Mouse (Mus musculus) inflammation-experienced regulatory T-cells, adult 16 weeks (primary cell): ENCODE measurements around the gene Tbc1d14. TPM values are rescaled to one million over a fixed set of nuclear protein-coding genes. Genes with fewer than 3 reads are reported as not detected.

ENCODE experiments used
- polyA plus RNA-seq: library from polyadenylated mRNA; unstranded; fragments of 100-300 nt; shearing (Covaris generic); gene quantifications from one replicate; pipeline ENCODE4 v1.2.1, GENCODE M21; 2017

Gene Tbc1d14
- 134 TPM for polyA plus RNA-seq

GRCm38 (mm10) chr5:36593176-36593575 lies at the start of gene Tbc1d14:
TSS of gene Tbc1d14 (minus strand) at chr5:36593276.

GRCm38 (mm10) chr5:36484171-36484990 lies 108.7 kb downstream of the Tbc1d14 start, which contains the start of the genes Tada2b and Ccdc96:
TSS of gene Tada2b (minus strand) at chr5:36484285.
TSS of gene Ccdc96 (plus strand) at chr5:36484588.

GRCm38 (mm10) chr5:36464709-36465661 lies 128.1 kb downstream of the Tbc1d14 start, which contains the start of gene Grpel1:
TSS of gene Grpel1 (plus strand) at chr5:36464998.

Other genes with a start within 250 kb of the Tbc1d14 start
- 5.0 TPM for gene Sorcs2, start 195.1 kb downstream of the Tbc1d14 start, polyA plus RNA-seq
- gene Grpel1, start 128.3 kb downstream of the Tbc1d14 start, polyA plus RNA-seq: 41.0 TPM
- 1.00 TPM for gene Tada2b, start 109.0 kb downstream of the Tbc1d14 start, polyA plus RNA-seq
- not detected for gene Ccdc96, start 108.7 kb downstream of the Tbc1d14 start, polyA plus RNA-seq
- 48.5 TPM for gene D5Ertd579e, start 102.7 kb upstream of the Tbc1d14 start, polyA plus RNA-seq
- gene Bloc1s4, start 155.4 kb upstream of the Tbc1d14 start, polyA plus RNA-seq: 3.1 TPM
- 178 TPM for gene Mrfap1, start 203.5 kb upstream of the Tbc1d14 start, polyA plus RNA-seq
- gene Man2b2, start 237.4 kb upstream of the Tbc1d14 start, polyA plus RNA-seq: 17.1 TPM